Mouse (Mus musculus): ENCODE measurements around the gene Gm20388.

GRCm38 (mm10) chr8:122383039-122383438 is 2472.4 kb downstream of the Gm20388 start:
- no peak for TF ChIP-seq CTCF (IDR thresholded peaks at IDR 0.05; ENCODE audit: borderline replicate concordance, extremely low read depth, insufficient read depth, insufficient read length)
- TF ChIP-seq POLR2A (IDR thresholded peaks at IDR 0.05; ENCODE audit: borderline replicate concordance, extremely low read depth, insufficient read depth, insufficient read length, poor library complexity, severe bottlenecking), result no peak

All from brain, embryonic 14.5 days (tissue).